Mouse (Mus musculus) monocyte, adult 5-6 weeks (primary cell): ENCODE data around the gene Plppr5. TPM values are rescaled to one million over a fixed set of nuclear protein-coding genes. Genes with fewer than 3 reads are reported as not detected.

Experiments used
- ATAC-seq: fragments of 153-309, 156-312 bp; replicated peaks from 2 replicates; pipeline ENCODE4 v1.8.0; 2017; ENCODE audit warnings: mild to moderate bottlenecking; ENCODE audit not compliant: low TSS enrichment, insufficient number of reproducible peaks, severe bottlenecking, poor library complexity, low FRiP score
- total RNA-seq: library from RNA; stranded (forward); fragments of 200-1000, 200-491, 200-594 nt; gene quantifications from 3 replicates; pipeline ENCODE4 v1.2.3, GENCODE M21; 2017

The Plppr5 gene
- total RNA-seq, result not detected in 3 replicates

- no peak for ATAC-seq
Observed at GRCm38 (mm10) chr3:117574529-117575252, at the start of gene Plppr5. Gene Plppr5 (plus strand): TSS chr3:117574836.

GRCm38 (mm10) chr3:117549899-117550298 is 24.7 kb upstream of the Plppr5 start:
- no peak for ATAC-seq

GRCm38 (mm10) chr3:117550526-117550925 is 24.1 kb upstream of the Plppr5 start:
- ATAC-seq, result no peak

GRCm38 (mm10) chr3:117556972-117557371 is 17.7 kb upstream of the Plppr5 start:
- ATAC-seq, result no peak

GRCm38 (mm10) chr3:117575253-117575927 is 754 bp downstream of the Plppr5 start:
- ATAC-seq, result no peak

GRCm38 (mm10) chr3:117575928-117576254 is 1.3 kb downstream of the Plppr5 start:
- ATAC-seq, result no peak

- no peak for ATAC-seq
Observed at GRCm38 (mm10) chr3:117577349-117577748, 2.7 kb downstream of the Plppr5 start.

- no peak for ATAC-seq
Observed at GRCm38 (mm10) chr3:117582628-117583027, 8.0 kb downstream of the Plppr5 start.

- no peak for ATAC-seq
Observed at GRCm38 (mm10) chr3:117602404-117602803, 27.8 kb downstream of the Plppr5 start.

GRCm38 (mm10) chr3:117603458-117603857 is 28.8 kb downstream of the Plppr5 start:
- no peak for ATAC-seq

- ATAC-seq, result no peak
Observed at GRCm38 (mm10) chr3:117606383-117606782, 31.7 kb downstream of the Plppr5 start.

GRCm38 (mm10) chr3:117611453-117611852 is 36.8 kb downstream of the Plppr5 start:
- no peak for ATAC-seq

GRCm38 (mm10) chr3:117614856-117615255 is 40.2 kb downstream of the Plppr5 start:
- no peak for ATAC-seq

- no peak for ATAC-seq
Observed at GRCm38 (mm10) chr3:117625257-117626001, 50.8 kb downstream of the Plppr5 start.

- no peak for ATAC-seq
Observed at GRCm38 (mm10) chr3:117628799-117629198, 54.2 kb downstream of the Plppr5 start.

- no peak for ATAC-seq
Observed at GRCm38 (mm10) chr3:117630332-117630731, 55.7 kb downstream of the Plppr5 start.

GRCm38 (mm10) chr3:117648612-117649011 is 74.0 kb downstream of the Plppr5 start:
- no peak for ATAC-seq

GRCm38 (mm10) chr3:117664316-117664715 is 89.7 kb downstream of the Plppr5 start:
- no peak for ATAC-seq

- ATAC-seq, result no peak
Observed at GRCm38 (mm10) chr3:117679189-117679588, 104.6 kb downstream of the Plppr5 start.

GRCm38 (mm10) chr3:117684640-117685039 is 110.0 kb downstream of the Plppr5 start:
- no peak for ATAC-seq
